12 mouse cellular contexts compared by ENCODE assay signal in the genomic region with DNA sequence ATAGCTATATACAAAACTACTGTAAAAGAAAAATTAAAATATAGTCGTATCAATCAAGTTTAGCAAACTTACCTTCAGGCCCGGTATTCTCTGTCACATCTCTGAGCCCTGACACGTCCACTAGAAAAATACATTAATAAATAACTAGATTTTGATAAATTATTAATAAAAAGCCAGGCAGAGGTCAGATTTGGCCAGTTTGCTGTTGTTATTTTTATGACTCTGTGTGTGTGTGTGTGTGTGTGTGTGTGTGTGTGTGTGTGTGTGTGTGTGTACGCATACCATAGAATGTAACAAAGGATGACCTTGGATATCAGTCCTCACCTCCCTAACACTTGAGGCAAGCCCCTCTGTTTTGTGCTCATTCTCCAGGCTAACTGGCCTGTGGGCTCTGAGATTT. TPM values are rescaled to one million over a fixed set of nuclear protein-coding genes. Genes with fewer than 3 reads are reported as not detected.
"Had no signal": no experiment of that assay in that cellular context is flagged by ENCODE, and none has a peak within 500 bp of the region (broad histone marks: within the 10 kb centered on the region; RNA-seq: fewer than 3 reads in every experiment).

No protein-coding gene starts in this region.

- DNase-seq: layer of hippocampus, adult 9-11 months; layer of hippocampus, postnatal 36 days; lung, adult 18-20 months; right cerebral cortex, adult 18-20 months; right cerebral cortex, postnatal 25 days; thymus, postnatal 36 days had no signal

- H3K4me3 ChIP-seq: hindbrain, embryonic 15.5 days; limb, embryonic 15.5 days; neural tube, embryonic 13.5 days had no signal

- H3K27me3 ChIP-seq: hindbrain, embryonic 15.5 days; limb, embryonic 15.5 days; neural tube, embryonic 13.5 days had no signal

- H3K36me3 ChIP-seq: hindbrain, embryonic 15.5 days; limb, embryonic 15.5 days; neural tube, embryonic 13.5 days had no signal

- H3K27ac ChIP-seq: hindbrain, embryonic 15.5 days; limb, embryonic 15.5 days; liver, embryonic 14.5 days; neural tube, embryonic 13.5 days had no signal

- H3K9ac ChIP-seq: hindbrain, embryonic 15.5 days; limb, embryonic 15.5 days; liver, embryonic 14.5 days; neural tube, embryonic 13.5 days had no signal

- H3K4me2 ChIP-seq: hindbrain, embryonic 15.5 days; limb, embryonic 15.5 days; neural tube, embryonic 13.5 days had no signal

- H3K9me3 ChIP-seq: hindbrain, embryonic 15.5 days; limb, embryonic 15.5 days; neural tube, embryonic 13.5 days had no signal

- ATAC-seq: intestine, embryonic 16.5 days had no signal

- H3K4me1 ChIP-seq: hindbrain, embryonic 15.5 days; neural tube, embryonic 13.5 days had no signal

RNA-seq across cellular contexts. Expression of a gene that starts 22.4 kb away (rescaled TPM):
- total RNA-seq: megakaryocyte-erythroid progenitor cell, adult 5-6 weeks had no signal
